Mouse (Mus musculus) cerebellum, adult 11-12 months (tissue): ENCODE measurements around the gene Faap100.
"Not testable (repeated sequence)": the region's sequence is repeated elsewhere in the genome, so short reads cannot be mapped to it uniquely, and the experiment has no call there.

Source experiments
- DNase-seq: peaks from one replicate; pipeline ENCODE4 v3.0.0; 2022

Gene Faap100

GRCm38 (mm10) chr11:120378611-120379540 is at the start of gene Faap100:
TSS of gene Faap100 (minus strand) at chr11:120378764.
- peak; percentile 89 for DNase-seq

GRCm38 (mm10) chr11:120426727-120427126 is 48.2 kb upstream of the Faap100 start:
- DNase-seq = no peak

- peak; percentile 35 for DNase-seq
These were observed 45.2 kb upstream of the Faap100 start for GRCm38 (mm10) chr11:120423569-120424295.

- DNase-seq = no peak
These were observed 44.3 kb upstream of the Faap100 start for GRCm38 (mm10) chr11:120422651-120423568.

GRCm38 (mm10) chr11:120418592-120418991 is 40.0 kb upstream of the Faap100 start:
- DNase-seq = no peak

- no peak for DNase-seq
These were observed 39.3 kb upstream of the Faap100 start for GRCm38 (mm10) chr11:120417852-120418251.

GRCm38 (mm10) chr11:120413621-120414020 is 35.1 kb upstream of the Faap100 start:
- not testable (repeated sequence) for DNase-seq

GRCm38 (mm10) chr11:120406445-120406844 is 27.9 kb upstream of the Faap100 start:
- no peak for DNase-seq

GRCm38 (mm10) chr11:120405867-120406266 is 27.3 kb upstream of the Faap100 start:
- DNase-seq = no peak

- no peak for DNase-seq
These were observed 26.2 kb upstream of the Faap100 start for GRCm38 (mm10) chr11:120404814-120405213.

GRCm38 (mm10) chr11:120399319-120399718 is 20.8 kb upstream of the Faap100 start:
- no peak for DNase-seq

- DNase-seq = no peak
These were observed 19.0 kb upstream of the Faap100 start for GRCm38 (mm10) chr11:120397602-120398001.

- no peak for DNase-seq
These were observed 17.1 kb upstream of the Faap100 start for GRCm38 (mm10) chr11:120395661-120396060.

GRCm38 (mm10) chr11:120388580-120388979 is 10.0 kb upstream of the Faap100 start:
- no peak for DNase-seq

- DNase-seq = no peak
These were observed 8.6 kb upstream of the Faap100 start for GRCm38 (mm10) chr11:120387157-120387556.

- no peak for DNase-seq
These were observed 8.1 kb upstream of the Faap100 start for GRCm38 (mm10) chr11:120386632-120387031.

GRCm38 (mm10) chr11:120382509-120382908 is 3.9 kb upstream of the Faap100 start:
- DNase-seq = no peak

GRCm38 (mm10) chr11:120381157-120381556 is 2.6 kb upstream of the Faap100 start:
- DNase-seq = no peak

- DNase-seq = no peak
These were observed 1.7 kb upstream of the Faap100 start for GRCm38 (mm10) chr11:120380271-120380670.

GRCm38 (mm10) chr11:120378031-120378610 is 443 bp downstream of the Faap100 start:
- peak; percentile 69 for DNase-seq

GRCm38 (mm10) chr11:120377337-120377736 is 1.2 kb downstream of the Faap100 start:
- no peak for DNase-seq
